Mouse (Mus musculus) liver, embryonic 16.5 days (tissue): ENCODE measurements around the gene Nfix. TPM values are rescaled to one million over a fixed set of nuclear protein-coding genes. Genes with fewer than 3 reads are reported as not detected.
"Not testable (repeated sequence)": the region's sequence is repeated elsewhere in the genome, so short reads cannot be mapped to it uniquely, and the experiment has no call there.

ENCODE experiments used
- ATAC-seq: fragments of 200-750 bp; cut with Nextera tagmentation; 2 replicates; pipeline ENCODE4 v1.8.0; 2017; ENCODE audit warnings: low read depth, mild to moderate bottlenecking, moderate number of reproducible peaks, moderate library complexity
- H3K27ac ChIP-seq: fragments of 300-500 bp; sonication (generic); 2 replicates; pipeline ENCODE4 v1.5.1; 2014; ENCODE audit warnings: mild to moderate bottlenecking, low read length
- H3K27me3 ChIP-seq: fragments of 300-500 bp; sonication (generic); 2 replicates; pipeline ENCODE4 v1.6.1; 2014; ENCODE audit warnings: low read depth, low read length, mixed read lengths; ENCODE audit not compliant: control insufficient read depth, insufficient read depth
- H3K36me3 ChIP-seq: fragments of 300-500 bp; sonication (generic); 2 replicates; pipeline ENCODE4 v1.6.1; 2014; ENCODE audit warnings: mild to moderate bottlenecking; ENCODE audit not compliant: control insufficient read depth, insufficient read depth
- H3K4me1 ChIP-seq: fragments of 300-500 bp; sonication (generic); 2 replicates; pipeline ENCODE4 v1.6.1; 2014; ENCODE audit warnings: low read depth, low read length, mixed read lengths; ENCODE audit not compliant: control insufficient read depth
- H3K4me2 ChIP-seq: fragments of 300-500 bp; sonication (generic); 2 replicates; pipeline ENCODE4 v1.6.1; 2014; ENCODE audit warnings: low read depth, low read length, mixed read lengths
- H3K4me3 ChIP-seq: fragments of 300-500 bp; sonication (generic); 2 replicates; pipeline ENCODE4 v1.5.1; 2014; ENCODE audit warnings: low read depth, mild to moderate bottlenecking, low read length
- H3K9ac ChIP-seq: fragments of 300-500 bp; sonication (generic); 2 replicates; pipeline ENCODE4 v1.6.1; 2014; ENCODE audit warnings: low read depth, low read length
- H3K9me3 ChIP-seq: fragments of 300-500 bp; sonication (generic); replicated peaks from 2 replicates; pipeline ENCODE4 v1.6.1; 2016; ENCODE audit warnings: low read length; ENCODE audit not compliant: control insufficient read depth
- WGBS: fragments of 180-500 bp; shearing (Covaris S2); extraction: QIAGEN DNeasy Blood & Tissue Kit; methylation state at CpG from one replicate; pipeline ENCODE4 v1.1.7; 2014; ENCODE audit not compliant: insufficient replicate concordance; 5-methylcytosine and 5-hydroxymethylcytosine counted together
- polyA plus RNA-seq: library from polyadenylated mRNA; unstranded; fragments of >200 nt; fragmentation: Nextera tagmentation; extraction: Ambion mirVana; gene quantifications from 2 replicates; pipeline ENCODE4 v1.2.1, GENCODE M21; 2015

Nfix gene
- polyA plus RNA-seq, 1 experiment from 2014 or later = 2.0 TPM

- H3K9me3 ChIP-seq = no peaks in the 10 kb centered on the region
- H3K4me3 ChIP-seq = no peak overlapping the region
- no peak overlapping the region for H3K27ac ChIP-seq
- H3K36me3 ChIP-seq = peaks cover 19% of the 10 kb centered on the region
- no peak overlapping the region for H3K4me2 ChIP-seq
- no peaks in the 10 kb centered on the region for H3K27me3 ChIP-seq
- ATAC-seq = peak; percentile 23
- H3K4me1 ChIP-seq = peaks cover 6% of the 10 kb centered on the region
- 83% methylated on average over 5 of the region's 5 CpGs for WGBS
- no peak overlapping the region for H3K9ac ChIP-seq
These were observed 122.8 kb downstream of the Nfix start for GRCm38 (mm10) chr8:84677305-84677704.

GRCm38 (mm10) chr8:84670295-84671006 is 129.7 kb downstream of the Nfix start:
- H3K4me3 ChIP-seq, H3K4me2 ChIP-seq, H3K9me3 ChIP-seq, H3K9ac ChIP-seq, H3K27me3 ChIP-seq, H3K36me3 ChIP-seq: not testable (repeated sequence)
- ATAC-seq = peak; percentile 73
- Histone ChIP-seq H3K27ac (peak overlapping the region; percentile 53), H3K4me1 (peaks cover 13% of the 10 kb centered on the region)
- WGBS = 65% methylated on average over 5 of the region's 5 CpGs

- H3K27ac ChIP-seq = no peak overlapping the region
- no peak overlapping the region for H3K9ac ChIP-seq
- no peaks in the 10 kb centered on the region for H3K27me3 ChIP-seq
These were observed 131.2 kb downstream of the Nfix start for GRCm38 (mm10) chr8:84668731-84669485.

GRCm38 (mm10) chr8:84668081-84668480 is 132.1 kb downstream of the Nfix start:
- Histone ChIP-seq H3K4me2 (no peak overlapping the region), H3K4me3 (no peak overlapping the region), H3K9me3 (no peaks in the 10 kb centered on the region), H3K27me3 (no peaks in the 10 kb centered on the region), H3K36me3 (0 out of 2 replicates have a peak, but pooled peaks cover 4% of the 10 kb centered on the region), H3K4me1 (peaks cover 21% of the 10 kb centered on the region), H3K27ac (no peak overlapping the region), H3K9ac (no peak overlapping the region)
- WGBS = 78% methylated on average over 1 of the region's 1 CpGs
- no peak for ATAC-seq

More at GRCm38 (mm10) chr8:84668731-84669485, 131.2 kb downstream of the Nfix start:
- no peak for ATAC-seq
- peaks cover 16% of the 10 kb centered on the region for H3K4me1 ChIP-seq
- no peaks in the 10 kb centered on the region for H3K9me3 ChIP-seq
- peaks cover 9% of the 10 kb centered on the region for H3K36me3 ChIP-seq
- WGBS = 51% methylated on average over 6 of the region's 6 CpGs
- H3K4me3 ChIP-seq = no peak overlapping the region
- H3K4me2 ChIP-seq = no peak overlapping the region

GRCm38 (mm10) chr8:84665385-84665893 is 134.7 kb downstream of the Nfix start:
- peaks cover 43% of the 10 kb centered on the region for H3K4me1 ChIP-seq
- H3K4me3 ChIP-seq = peak overlapping the region; percentile 81
- no peaks in the 10 kb centered on the region for H3K36me3 ChIP-seq
- no peak for ATAC-seq
- no peaks in the 10 kb centered on the region for H3K27me3 ChIP-seq
- peak overlapping the region; percentile 86 for H3K9ac ChIP-seq
- no peaks in the 10 kb centered on the region for H3K9me3 ChIP-seq
- peak overlapping the region; percentile 97 for H3K27ac ChIP-seq
- 2% methylated on average over 14 of the region's 14 CpGs for WGBS
- H3K4me2 ChIP-seq = peak overlapping the region; percentile 99

- under 1% methylated on average over 29 of the region's 29 CpGs for WGBS
These were observed 135.4 kb downstream of the Nfix start for GRCm38 (mm10) chr8:84664566-84665384.

GRCm38 (mm10) chr8:84663483-84664327 is 136.4 kb downstream of the Nfix start:
- Histone ChIP-seq H3K4me2 (peak overlapping the region; percentile 99), H3K27ac (peak overlapping the region; percentile 97), H3K36me3 (no peaks in the 10 kb centered on the region), H3K27me3 (no peaks in the 10 kb centered on the region), H3K4me3 (peak overlapping the region; percentile 81), H3K9ac (peak overlapping the region; percentile 86), H3K4me1 (peaks cover 53% of the 10 kb centered on the region), H3K9me3 (no peaks in the 10 kb centered on the region)
- 2% methylated on average over 43 of the region's 43 CpGs for WGBS
- ATAC-seq = peak; percentile 80

More at GRCm38 (mm10) chr8:84664566-84665384, 135.4 kb downstream of the Nfix start:
- no peaks in the 10 kb centered on the region for H3K27me3 ChIP-seq
- H3K9ac ChIP-seq = peak overlapping the region; percentile 86
- peak overlapping the region; percentile 81 for H3K4me3 ChIP-seq
- no peaks in the 10 kb centered on the region for H3K36me3 ChIP-seq
- ATAC-seq = peak; percentile 32
- peaks cover 45% of the 10 kb centered on the region for H3K4me1 ChIP-seq
- H3K27ac ChIP-seq = peak overlapping the region; percentile 97
- H3K9me3 ChIP-seq = no peaks in the 10 kb centered on the region
- peak overlapping the region; percentile 99 for H3K4me2 ChIP-seq

- H3K9ac ChIP-seq = peak within 1 kb of the TSS; percentile 86
- no peaks in the 10 kb centered on the region for H3K9me3 ChIP-seq
- under 1% methylated on average over 27 of the region's 27 CpGs for WGBS
- H3K4me3 ChIP-seq = peak within 1 kb of the TSS; percentile 81
- H3K27me3 ChIP-seq = no peaks in the 10 kb centered on the region
- peak within 1 kb of the TSS; percentile 99 for H3K4me2 ChIP-seq
- H3K36me3 ChIP-seq = no peaks in the 10 kb centered on the region
- peak within 1 kb of the TSS; percentile 97 for H3K27ac ChIP-seq
- peak; percentile 65 for ATAC-seq
- H3K4me1 ChIP-seq = peaks cover 53% of the 10 kb centered on the region
These were observed 137.5 kb downstream of the Nfix start, which contains the start of gene Ier2 for GRCm38 (mm10) chr8:84662581-84663065. Gene Ier2, minus strand, starts transcription at chr8:84662852.
